Mouse (Mus musculus) heart, postnatal 10 days (tissue): ENCODE data around the gene Gtpbp2. TPM values are rescaled to one million over a fixed set of nuclear protein-coding genes. Genes with fewer than 3 reads are reported as not detected.

ENCODE experiments used
- DNase-seq, 2 experiments: peaks; one replicate each; pipeline ENCODE4 v3.0.0; 2021
- intact Hi-C: fragments of 180-260 bp; cut with DNase I; formaldehyde crosslinking; loops from one replicate; pipeline ENCODE4 v1.15.1; 2025
- total RNA-seq, 2 experiments: library from RNA; stranded (reverse); gene quantifications; 2 replicates each; pipeline ENCODE4 v1.2.3; 2021

Gtpbp2 gene
- total RNA-seq, 2 experiments from 2014 or later, result 83.5 to 84.8 TPM

GRCm38 (mm10) chr17:46202421-46203071 is 41.7 kb downstream of the Gtpbp2 start, which contains the start of the genes Polh and Xpo5:
TSS of gene Polh (minus strand) at chr17:46202645.
TSS of gene Xpo5 (plus strand) at chr17:46202782.
- intact Hi-C loops, result no loop called here
- DNase-seq, result peak; percentile 95 to 96

DNA sequence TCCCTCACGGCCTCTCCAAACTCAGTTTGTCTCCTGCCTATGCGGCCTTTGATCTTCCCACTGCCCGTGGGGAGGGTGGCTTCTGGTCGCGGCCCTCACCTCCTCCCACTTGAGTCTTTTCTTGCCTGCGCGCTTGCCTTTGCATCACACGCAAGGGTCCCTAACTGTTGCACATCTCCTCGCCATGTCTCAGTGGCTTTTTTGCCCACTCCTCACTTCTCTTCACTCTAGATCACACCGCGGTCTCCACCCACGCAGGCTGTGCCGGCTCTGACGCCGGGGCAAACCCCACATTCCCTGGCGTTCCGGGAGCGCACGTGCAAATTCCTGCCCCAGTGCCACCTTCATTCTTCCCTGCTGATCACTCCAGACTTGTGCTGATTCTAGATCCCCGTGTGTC is 42.2 kb downstream of the Gtpbp2 start:
- intact Hi-C loops, result no loop called here
- peak in 1 of 2 experiments; percentile 70 for DNase-seq

DNA sequence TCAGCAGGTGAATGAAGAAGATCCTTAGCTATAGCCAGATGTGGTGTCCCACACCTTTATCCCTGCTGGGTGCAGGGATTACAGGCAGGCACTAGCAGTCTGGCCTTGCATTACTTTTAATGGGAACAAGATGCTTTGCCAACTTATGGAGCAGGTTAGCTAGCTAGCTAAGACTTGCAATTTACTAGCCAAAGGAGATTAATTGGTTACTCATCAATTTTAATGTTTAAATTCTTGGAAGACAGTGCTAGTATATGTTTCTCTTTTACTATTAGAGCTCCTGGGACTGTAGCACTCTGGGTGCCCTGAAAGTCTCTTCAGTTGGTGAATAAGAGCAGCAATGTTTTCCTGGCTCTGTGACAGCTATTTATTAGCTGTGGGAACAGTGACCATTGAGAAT is 45.8 kb downstream of the Gtpbp2 start:
- DNase-seq, result no peak
- intact Hi-C loops, result no loop called here

DNA sequence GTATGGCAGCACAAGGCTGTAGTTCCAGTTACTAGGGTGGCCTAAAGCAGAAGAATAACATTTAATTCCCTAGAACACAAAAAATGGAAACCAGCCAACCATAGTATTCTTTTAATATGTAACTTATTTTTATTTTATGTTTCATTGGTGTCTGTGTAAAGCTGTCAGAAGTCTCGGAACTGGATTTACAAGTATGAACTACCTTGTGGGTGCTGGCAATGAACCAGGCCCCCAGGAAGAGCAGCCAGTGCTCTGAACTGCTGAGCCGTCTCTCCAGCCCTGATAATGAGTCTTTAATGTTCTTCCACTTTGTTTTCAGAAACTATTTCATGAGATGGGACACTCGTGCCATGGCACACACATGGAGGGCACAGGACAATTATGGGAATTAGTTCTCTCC is 49.7 kb downstream of the Gtpbp2 start:
- DNase-seq, result no peak
- intact Hi-C loops, result no loop called here

Other genes with a start within 250 kb of the Gtpbp2 start
- gene Vegfa, start 128.7 kb upstream of the Gtpbp2 start, total RNA-seq, result 100 to 1,000 TPM; 231 to 234 TPM
- 100 to 1,000 TPM; 121 to 129 TPM for gene Mrps18a, start 50.0 kb upstream of the Gtpbp2 start, total RNA-seq
- 1 to 10 TPM; 1.3 to 2.3 TPM for gene Rsph9, start 16.8 kb upstream of the Gtpbp2 start, total RNA-seq
- 10 to 100 TPM; 18.5 to 21.6 TPM for gene Mad2l1bp, start 7.5 kb upstream of the Gtpbp2 start, total RNA-seq
- 10 to 100 TPM; 11.6 to 15.9 TPM for gene Polh, start 41.6 kb downstream of the Gtpbp2 start, total RNA-seq
- 10 to 100 TPM; 21.6 to 27.4 TPM for gene Xpo5, start 41.8 kb downstream of the Gtpbp2 start, total RNA-seq
- 10 to 100 TPM; 23.8 to 26.9 TPM for gene Polr1c, start 87.0 kb downstream of the Gtpbp2 start, total RNA-seq
- gene Yipf3, start 87.0 kb downstream of the Gtpbp2 start, total RNA-seq, result 10 to 100 TPM; 69.3 to 75.1 TPM
- under 1 TPM; 0.38 to 0.40 TPM for gene Lrrc73, start 92.5 kb downstream of the Gtpbp2 start, total RNA-seq
- 10 to 100 TPM; 54.0 to 56.3 TPM for gene Tjap1, start 122.0 kb downstream of the Gtpbp2 start, total RNA-seq
- gene Dlk2, start 136.4 kb downstream of the Gtpbp2 start, total RNA-seq, result 1 to 10 TPM in 1 of 2 experiments, under 1 TPM in 1; 0.57 to 1.0 TPM
- gene Abcc10, start 167.3 kb downstream of the Gtpbp2 start, total RNA-seq, result 1 to 10 TPM; 5.4 to 6.1 TPM
- 10 to 100 TPM; 22.5 to 25.3 TPM for gene Zfp318, start 222.7 kb downstream of the Gtpbp2 start, total RNA-seq